Mouse (Mus musculus) layer of hippocampus, adult 9-10 months (tissue): ENCODE measurements at regions not wholly inside any gene's neighbourhood (a gene's known extent, or its start where the extent isn't known, plus 50 kb on each side); places are given as distances from the start of the nearest gene placed in this dataset.
A peak's percentile ranks its signal among the peaks of the same experiment; 100 is the strongest.

Experiments
- DNase-seq: peaks from one replicate; pipeline ENCODE4 v3.0.0; 2022; ENCODE audit warnings: low spot score

GRCm38 (mm10) chr2:106318695-106319266 lies 315.4 kb upstream of the Dnajc24 start:
- no peak for DNase-seq

- no peak for DNase-seq
Observed at GRCm38 (mm10) chr2:106346781-106347180, 343.4 kb upstream of the Dnajc24 start.

- DNase-seq, result no peak
Observed at GRCm38 (mm10) chr2:106347249-106347648, 343.9 kb upstream of the Dnajc24 start.

- DNase-seq, result no peak
Observed at GRCm38 (mm10) chr2:106355565-106355964, 337.5 kb upstream of the Mpped2 start.

- DNase-seq, result peak; percentile 53
Observed at GRCm38 (mm10) chr2:106355984-106356547, 337.0 kb upstream of the Mpped2 start.

GRCm38 (mm10) chr2:106368641-106369040 lies 324.4 kb upstream of the Mpped2 start:
- DNase-seq, result no peak

- DNase-seq, result no peak
Observed at GRCm38 (mm10) chr2:106383415-106384285, 309.4 kb upstream of the Mpped2 start.

- DNase-seq, result no peak
Observed at GRCm38 (mm10) chr2:106384286-106384595, 308.8 kb upstream of the Mpped2 start.

- DNase-seq, result no peak
Observed at GRCm38 (mm10) chr2:106384842-106385241, 308.2 kb upstream of the Mpped2 start.

- DNase-seq, result no peak
Observed at GRCm38 (mm10) chr2:106412158-106412557, 280.9 kb upstream of the Mpped2 start.

- no peak for DNase-seq
Observed at GRCm38 (mm10) chr2:106415474-106416019, 277.5 kb upstream of the Mpped2 start.

- DNase-seq, result no peak
Observed at GRCm38 (mm10) chr2:106418181-106418580, 274.9 kb upstream of the Mpped2 start.

- DNase-seq, result no peak
Observed at GRCm38 (mm10) chr2:106424974-106425373, 268.1 kb upstream of the Mpped2 start.

- no peak for DNase-seq
Observed at GRCm38 (mm10) chr2:106425451-106425881, 267.6 kb upstream of the Mpped2 start.

GRCm38 (mm10) chr2:106426010-106426409 lies 267.1 kb upstream of the Mpped2 start:
- DNase-seq, result no peak

- DNase-seq, result no peak
Observed at GRCm38 (mm10) chr2:106427237-106427636, 265.8 kb upstream of the Mpped2 start.

GRCm38 (mm10) chr2:106428909-106429308 lies 264.2 kb upstream of the Mpped2 start:
- DNase-seq, result no peak

- DNase-seq, result peak; percentile 84
Observed at GRCm38 (mm10) chr2:106431141-106431540, 261.9 kb upstream of the Mpped2 start.

GRCm38 (mm10) chr2:106431637-106432199 lies 261.4 kb upstream of the Mpped2 start:
- DNase-seq, result no peak

- no peak for DNase-seq
Observed at GRCm38 (mm10) chr2:106436136-106436535, 256.9 kb upstream of the Mpped2 start.

GRCm38 (mm10) chr2:106454310-106454974 lies 238.6 kb upstream of the Mpped2 start:
- DNase-seq, result no peak

- DNase-seq, result no peak
Observed at GRCm38 (mm10) chr2:106455039-106455438, 238.0 kb upstream of the Mpped2 start.
